Mouse (Mus musculus): ENCODE results near the gene Gpr107.

GRCm38 (mm10) chr2:31202956-31203355, 50.8 kb downstream of the Gpr107 start:
- TF ChIP-seq CTCF (IDR thresholded peaks at IDR 0.05; ENCODE audit: control insufficient read depth, insufficient read depth, insufficient read length): no peak
- no peak for TF ChIP-seq USF1 (IDR thresholded peaks at IDR 0.05; ENCODE audit: low read depth)
- TF ChIP-seq MAX (IDR thresholded peaks at IDR 0.05): no peak
- no peak for TF ChIP-seq CEBPB (IDR thresholded peaks at IDR 0.05; ENCODE audit: low read depth)
- no peak for TF ChIP-seq FOSL1 (IDR thresholded peaks at IDR 0.05; ENCODE audit: insufficient read depth, low read length, poor library complexity, severe bottlenecking)
- TF ChIP-seq MYOG (IDR thresholded peaks at IDR 0.05; ENCODE audit: control insufficient read depth, extremely low read depth, insufficient read length): no peak

Measured in C2C12 (cell line).